Mouse (Mus musculus) lung, postnatal 0 days (tissue): ENCODE data around the gene Hmgcs1.

ENCODE experiments used
- CTCF ChIP-seq: IDR thresholded peaks from 2 replicates; pipeline ENCODE4 v1.5.1; 2016; ENCODE audit warnings: antibody characterized with exemption, mild to moderate bottlenecking
- EP300 ChIP-seq: IDR thresholded peaks from 2 replicates; pipeline ENCODE4 v1.6.1; 2016; ENCODE audit warnings: antibody characterized with exemption, mild to moderate bottlenecking, control low read depth

GRCm38 (mm10) chr13:119656246-119656645 lies 33.9 kb upstream of the Hmgcs1 start:
- TF ChIP-seq CTCF (no peak), EP300 (no peak)
